Mouse (Mus musculus): ENCODE data around the gene Gpm6a. TPM values are rescaled to one million over a fixed set of nuclear protein-coding genes. Genes with fewer than 3 reads are reported as not detected.
"Not testable (repeated sequence)": the region's sequence is repeated elsewhere in the genome, so short reads cannot be mapped to it uniquely, and the experiment has no call there.

Gene Gpm6a
- polyA plus RNA-seq, 1 experiment from 2014 or later = 26.7 TPM

DNA sequence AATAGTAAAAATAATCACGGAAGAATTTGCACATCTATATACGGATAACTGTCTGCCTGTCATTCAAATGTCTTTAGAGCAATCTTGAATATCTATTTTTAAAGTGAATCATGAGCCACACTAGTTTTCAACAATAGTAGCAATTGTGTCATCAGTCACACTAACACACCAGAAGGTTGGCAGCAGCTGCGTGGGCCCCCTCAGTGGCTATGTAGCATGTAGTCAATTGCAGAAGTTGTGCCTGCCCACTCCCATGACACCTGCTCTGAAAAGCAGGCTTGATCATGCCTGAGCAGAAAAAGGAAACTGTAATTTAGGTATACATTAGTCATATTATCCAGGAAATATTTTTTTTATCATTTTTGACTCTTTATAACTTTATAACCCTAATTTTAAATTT is 93.8 kb downstream of the Gpm6a start:
- Histone ChIP-seq H3K4me1 (ENCODE audit: control insufficient read depth, insufficient read depth, low read length) (no peaks in the 10 kb centered on the region), H3K9me3 (replicated peaks; ENCODE audit: control insufficient read depth, low read length) (no peaks in the 10 kb centered on the region), H3K27ac (replicated peaks; ENCODE audit: low read depth, low read length) (no peak overlapping the region), H3K27me3 (ENCODE audit: control insufficient read depth, insufficient read depth, low read length) (no peaks in the 10 kb centered on the region), H3K4me3 (ENCODE audit: low read depth, low read length) (no peak overlapping the region), H3K36me3 (replicated peaks; ENCODE audit: control insufficient read depth, insufficient read depth, low read depth, low read length) (no peaks in the 10 kb centered on the region), H3K9ac (replicated peaks; ENCODE audit: low read length) (no peak overlapping the region), H3K4me2 (ENCODE audit: low read depth, low read length) (no peak overlapping the region)
- DNase-seq (ENCODE audit: low spot score) (no peak), ATAC-seq (replicated peaks; ENCODE audit: insufficient number of reproducible peaks, low FRiP score, low TSS enrichment, low read depth) (no peak)
- WGBS = 87% methylated on average over 3 of the region's 3 CpGs

DNA sequence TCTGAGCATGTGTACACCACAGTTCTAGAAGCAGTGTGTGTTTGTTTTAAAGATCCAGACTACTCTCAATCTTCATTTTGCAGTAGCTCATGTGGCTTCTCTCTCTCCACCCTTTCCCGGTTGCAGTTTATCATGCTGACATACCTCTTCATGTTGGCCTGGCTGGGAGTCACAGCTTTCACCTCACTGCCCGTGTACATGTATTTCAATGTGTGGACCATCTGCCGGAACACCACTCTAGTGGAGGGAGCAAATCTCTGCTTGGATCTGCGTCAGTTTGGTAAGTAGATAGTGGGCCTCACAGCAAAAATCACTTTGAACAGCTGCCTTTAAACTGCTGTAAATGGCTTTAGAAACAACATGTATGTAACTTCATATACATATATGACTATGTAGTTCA is 95.3 kb downstream of the Gpm6a start:
- Histone ChIP-seq H3K4me3 (ENCODE audit: low read depth, low read length) (no peak overlapping the region), H3K27me3 (ENCODE audit: control insufficient read depth, insufficient read depth, low read length) (no peaks in the 10 kb centered on the region), H3K9ac (replicated peaks; ENCODE audit: low read length) (no peak overlapping the region), H3K36me3 (replicated peaks; ENCODE audit: control insufficient read depth, insufficient read depth, low read depth, low read length) (no peaks in the 10 kb centered on the region), H3K4me1 (ENCODE audit: control insufficient read depth, insufficient read depth, low read length) (no peaks in the 10 kb centered on the region), H3K27ac (replicated peaks; ENCODE audit: low read depth, low read length) (no peak overlapping the region), H3K9me3 (replicated peaks; ENCODE audit: control insufficient read depth, low read length) (no peaks in the 10 kb centered on the region), H3K4me2 (ENCODE audit: low read depth, low read length) (no peak overlapping the region)
- ATAC-seq (replicated peaks; ENCODE audit: insufficient number of reproducible peaks, low FRiP score, low TSS enrichment, low read depth) (no peak), DNase-seq (ENCODE audit: low spot score) (no peak)
- 83% methylated on average over 4 of the region's 4 CpGs for WGBS

DNA sequence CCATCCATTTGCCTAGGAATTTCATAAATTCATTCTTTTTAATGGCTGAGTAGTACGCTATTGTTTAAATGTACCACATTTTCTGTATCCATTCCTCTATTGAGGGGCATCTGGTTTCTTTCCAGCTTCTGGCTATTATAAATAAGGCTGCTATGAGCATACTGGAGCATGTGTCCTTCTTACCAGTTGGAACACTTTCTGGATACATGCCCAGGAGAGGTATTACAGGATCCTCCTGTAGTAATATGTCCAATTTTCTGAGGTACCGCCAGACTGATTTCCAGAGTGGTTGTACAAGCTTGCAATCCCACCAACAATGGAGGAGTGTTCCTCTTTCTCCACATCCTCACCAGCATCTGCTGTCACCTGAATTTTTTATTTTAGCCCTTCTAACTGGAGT is 114.2 kb downstream of the Gpm6a start:
- not testable (repeated sequence) for DNase-seq (ENCODE audit: low spot score); H3K27ac ChIP-seq (replicated peaks; ENCODE audit: low read depth, low read length); H3K4me1 ChIP-seq (ENCODE audit: control insufficient read depth, insufficient read depth, low read length); H3K27me3 ChIP-seq (ENCODE audit: control insufficient read depth, insufficient read depth, low read length); H3K4me2 ChIP-seq (ENCODE audit: low read depth, low read length); H3K9me3 ChIP-seq (replicated peaks; ENCODE audit: control insufficient read depth, low read length); H3K9ac ChIP-seq (replicated peaks; ENCODE audit: low read length); H3K4me3 ChIP-seq (ENCODE audit: low read depth, low read length); H3K36me3 ChIP-seq (replicated peaks; ENCODE audit: control insufficient read depth, insufficient read depth, low read depth, low read length); ATAC-seq (replicated peaks; ENCODE audit: insufficient number of reproducible peaks, low FRiP score, low TSS enrichment, low read depth)
- WGBS = 93% methylated on average over 2 of the region's 2 CpGs

DNA sequence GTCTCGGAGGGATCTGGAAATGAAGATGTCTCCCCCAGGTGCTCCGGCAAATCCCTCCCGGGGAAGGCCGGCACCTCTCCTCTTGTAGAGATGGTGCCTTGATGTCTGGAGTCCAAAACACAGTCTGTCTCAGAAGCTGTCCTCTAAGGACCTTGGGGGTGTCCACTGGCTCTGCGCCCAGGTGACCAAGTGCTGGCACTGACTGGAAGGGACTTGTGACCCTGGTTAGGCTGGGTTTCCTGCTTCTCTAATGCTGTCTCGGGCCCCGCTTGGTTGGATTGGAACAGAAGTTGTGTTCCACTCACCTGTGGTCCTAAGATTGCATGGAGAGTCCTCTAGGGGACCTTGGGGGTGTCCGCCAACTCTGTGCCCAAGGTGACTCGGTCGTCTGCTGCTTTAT is 118.8 kb downstream of the Gpm6a start:
- WGBS = 91% methylated on average over 10 of the region's 10 CpGs
- ATAC-seq (replicated peaks; ENCODE audit: insufficient number of reproducible peaks, low FRiP score, low TSS enrichment, low read depth) = no peak

DNA sequence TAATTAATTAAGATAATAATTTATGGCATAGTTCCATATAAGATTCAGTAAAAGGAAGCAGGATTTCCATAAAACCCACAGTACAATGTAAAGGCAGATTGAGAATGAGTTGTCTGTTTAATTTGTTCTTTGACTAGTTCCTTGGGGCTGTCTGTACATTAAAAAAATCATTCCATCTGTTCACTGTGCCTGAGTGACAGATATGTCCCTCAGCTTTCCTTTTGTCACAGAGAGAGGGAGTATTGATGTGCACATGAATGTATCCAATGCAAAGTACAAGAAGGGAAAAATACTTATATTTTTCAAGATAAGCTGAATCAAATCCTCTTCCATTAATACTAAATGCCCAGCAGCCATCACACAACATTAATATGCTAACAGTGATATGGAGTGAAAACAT is 147.6 kb downstream of the Gpm6a start:
- Histone ChIP-seq H3K27me3 (ENCODE audit: control insufficient read depth, insufficient read depth, low read length) (no peaks in the 10 kb centered on the region), H3K27ac (replicated peaks; ENCODE audit: low read depth, low read length) (no peak overlapping the region), H3K4me1 (ENCODE audit: control insufficient read depth, insufficient read depth, low read length) (no peaks in the 10 kb centered on the region), H3K9ac (replicated peaks; ENCODE audit: low read length) (no peak overlapping the region), H3K36me3 (replicated peaks; ENCODE audit: control insufficient read depth, insufficient read depth, low read depth, low read length) (no peaks in the 10 kb centered on the region), H3K4me3 (ENCODE audit: low read depth, low read length) (no peak overlapping the region), H3K4me2 (ENCODE audit: low read depth, low read length) (no peak overlapping the region), H3K9me3 (replicated peaks; ENCODE audit: control insufficient read depth, low read length) (no peaks in the 10 kb centered on the region)
- no peak for ATAC-seq (replicated peaks; ENCODE audit: insufficient number of reproducible peaks, low FRiP score, low TSS enrichment, low read depth)
- DNase-seq (ENCODE audit: low spot score) = no peak

More for the DNA sequence above, 118.8 kb downstream of the Gpm6a start:
- H3K36me3 ChIP-seq (replicated peaks; ENCODE audit: control insufficient read depth, insufficient read depth, low read depth, low read length) = no peaks in the 10 kb centered on the region
- no peak overlapping the region for H3K4me3 ChIP-seq (ENCODE audit: low read depth, low read length)
- H3K4me2 ChIP-seq (ENCODE audit: low read depth, low read length) = no peak overlapping the region
- no peak for DNase-seq (ENCODE audit: low spot score)
- H3K9ac ChIP-seq (replicated peaks; ENCODE audit: low read length) = no peak overlapping the region
- no peaks in the 10 kb centered on the region for H3K27me3 ChIP-seq (ENCODE audit: control insufficient read depth, insufficient read depth, low read length)
- no peaks in the 10 kb centered on the region for H3K4me1 ChIP-seq (ENCODE audit: control insufficient read depth, insufficient read depth, low read length)
- H3K27ac ChIP-seq (replicated peaks; ENCODE audit: low read depth, low read length) = no peak overlapping the region
- H3K9me3 ChIP-seq (replicated peaks; ENCODE audit: control insufficient read depth, low read length) = no peaks in the 10 kb centered on the region

DNA sequence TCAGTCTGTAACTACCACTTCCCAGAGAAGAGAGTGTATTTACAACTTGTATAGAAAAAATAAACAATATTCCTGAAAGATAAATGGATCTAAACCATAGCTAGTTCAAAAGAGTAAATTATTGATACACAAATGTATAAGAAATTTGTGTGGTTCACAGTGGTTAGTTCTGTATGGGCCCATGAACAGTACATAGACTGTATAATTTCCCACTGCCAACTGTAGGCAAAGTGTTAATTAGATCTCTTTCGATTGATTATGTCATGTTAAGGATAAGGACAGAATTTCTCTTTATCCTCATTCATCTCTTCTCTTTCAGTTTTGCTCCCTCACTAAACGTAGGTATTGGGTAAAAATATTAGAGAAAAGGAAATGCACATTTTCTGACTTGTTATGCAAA is 148.4 kb downstream of the Gpm6a start:
- Histone ChIP-seq H3K9ac (replicated peaks; ENCODE audit: low read length) (no peak overlapping the region), H3K36me3 (replicated peaks; ENCODE audit: control insufficient read depth, insufficient read depth, low read depth, low read length) (no peaks in the 10 kb centered on the region), H3K4me1 (ENCODE audit: control insufficient read depth, insufficient read depth, low read length) (no peaks in the 10 kb centered on the region), H3K27me3 (ENCODE audit: control insufficient read depth, insufficient read depth, low read length) (no peaks in the 10 kb centered on the region), H3K4me3 (ENCODE audit: low read depth, low read length) (no peak overlapping the region), H3K4me2 (ENCODE audit: low read depth, low read length) (no peak overlapping the region), H3K9me3 (replicated peaks; ENCODE audit: control insufficient read depth, low read length) (no peaks in the 10 kb centered on the region), H3K27ac (replicated peaks; ENCODE audit: low read depth, low read length) (no peak overlapping the region)
- WGBS = 80% methylated on average over 2 of the region's 2 CpGs
- no peak for ATAC-seq (replicated peaks; ENCODE audit: insufficient number of reproducible peaks, low FRiP score, low TSS enrichment, low read depth)
- no peak for DNase-seq (ENCODE audit: low spot score)

DNA sequence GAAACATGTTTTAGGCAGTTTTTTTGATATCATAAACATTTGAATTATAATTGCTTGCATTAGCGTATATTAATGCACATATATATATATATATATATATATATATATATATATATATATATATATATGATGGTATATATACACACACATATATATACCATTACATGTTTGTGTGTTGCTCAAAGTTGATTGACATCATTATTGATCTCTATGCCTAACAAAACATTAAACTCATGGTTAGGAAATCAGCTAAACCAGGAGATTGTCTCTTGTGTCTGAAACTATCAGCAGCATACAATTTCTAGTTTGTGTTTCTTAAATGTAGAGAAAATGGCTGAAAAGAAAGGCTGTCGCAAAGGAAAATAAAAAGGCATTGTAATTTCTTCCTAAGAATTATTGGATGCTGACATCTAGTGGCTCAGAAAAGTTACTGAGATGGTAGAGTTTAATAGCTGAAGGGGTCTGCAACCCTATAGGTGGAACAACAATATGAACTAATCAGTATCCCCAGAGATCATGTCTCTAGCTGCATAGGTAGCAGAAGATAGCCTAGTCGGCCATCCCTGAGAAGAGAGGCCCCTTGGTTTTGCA is 149.3 kb downstream of the Gpm6a start:
- Histone ChIP-seq H3K36me3 (replicated peaks; ENCODE audit: control insufficient read depth, insufficient read depth, low read depth, low read length) (no peaks in the 10 kb centered on the region), H3K4me2 (ENCODE audit: low read depth, low read length) (no peak overlapping the region), H3K27ac (replicated peaks; ENCODE audit: low read depth, low read length) (no peak overlapping the region), H3K4me3 (ENCODE audit: low read depth, low read length) (no peak overlapping the region), H3K4me1 (ENCODE audit: control insufficient read depth, insufficient read depth, low read length) (no peaks in the 10 kb centered on the region), H3K27me3 (ENCODE audit: control insufficient read depth, insufficient read depth, low read length) (no peaks in the 10 kb centered on the region), H3K9ac (replicated peaks; ENCODE audit: low read length) (no peak overlapping the region), H3K9me3 (replicated peaks; ENCODE audit: control insufficient read depth, low read length) (no peaks in the 10 kb centered on the region)
- ATAC-seq (replicated peaks; ENCODE audit: insufficient number of reproducible peaks, low FRiP score, low TSS enrichment, low read depth) = no peak
- DNase-seq (ENCODE audit: low spot score) = peak; percentile 39
- 58% methylated on average over 3 of the region's 3 CpGs for WGBS
